ENCODE assay signal across 9 mouse cellular contexts in the genomic region with DNA sequence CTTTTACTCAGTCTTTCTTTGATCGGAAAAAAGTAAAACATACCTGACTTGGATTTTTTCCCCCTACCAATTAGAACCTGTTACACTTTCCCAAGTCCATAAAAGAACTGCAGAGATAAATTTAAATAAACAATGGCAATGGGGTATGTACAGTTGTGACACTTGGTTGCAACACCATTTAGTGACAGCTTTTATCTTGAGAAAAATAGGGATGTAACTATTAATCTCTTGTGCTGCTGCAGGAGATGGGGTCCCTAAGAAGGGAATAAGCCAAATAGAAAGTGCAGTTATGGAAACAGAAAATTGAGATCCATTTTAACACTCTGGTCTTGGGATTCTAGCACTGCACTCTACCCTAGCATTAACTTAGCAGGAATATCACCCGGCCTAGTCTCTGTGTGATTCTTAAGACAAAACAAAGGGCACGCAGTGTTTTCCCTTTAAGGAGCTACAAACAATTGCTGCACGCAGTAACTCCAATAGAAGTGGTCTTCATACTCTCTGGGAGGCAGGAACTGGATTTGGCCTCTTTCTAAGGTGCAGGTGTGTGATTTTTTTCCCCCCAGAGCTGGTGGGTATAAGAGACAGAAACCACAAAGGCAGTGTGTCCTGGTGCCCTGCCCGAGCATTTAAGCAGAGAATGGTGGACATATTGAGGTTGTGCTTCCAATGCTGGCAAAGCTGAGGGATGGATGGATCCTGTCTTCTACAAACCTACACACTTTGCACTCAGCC. TPM values are rescaled to one million over a fixed set of nuclear protein-coding genes. Genes with fewer than 3 reads are reported as not detected.
A peak's percentile ranks its signal among the peaks of the same experiment; 100 is the strongest.
DNase-seq lines count a peak whose midpoint lies in the region; ATAC-seq and TF ChIP-seq lines count a peak whose summit lies in the region.
"Had no signal": no experiment of that assay in that cellular context is flagged by ENCODE, and none has a peak within 500 bp of the region (broad histone marks: within the 10 kb centered on the region; RNA-seq: fewer than 3 reads in every experiment).

No protein-coding gene starts in this region.

- peak overlapping the region; percentile 96 for H3K4me2 ChIP-seq in lung, embryonic 15.5 days
- peak overlapping the region; percentile 95 for H3K4me2 ChIP-seq in heart, embryonic 14.5 days (ENCODE audit: low read length)
- peak overlapping the region; percentile 79 for H3K4me2 ChIP-seq in liver, embryonic 13.5 days

- no peak for TF ChIP-seq POLR2A in small intestine, adult 2 months (IDR thresholded peaks at IDR 0.05; ENCODE audit: low read depth, low read length)

- H3K4me3 ChIP-seq in lung, embryonic 15.5 days: peak overlapping the region; percentile 51
- H3K4me3 ChIP-seq in heart, embryonic 14.5 days (ENCODE audit: control insufficient read depth in 1 of 2, insufficient read depth in 1 of 2, low read depth in 1 of 2, low read length in 2 of 2): peak overlapping the region; percentile 50 to 57; a peak in 3 of 4 replicates
- H3K4me3 ChIP-seq in liver, embryonic 13.5 days (replicated peaks): peak overlapping the region; percentile 63
- H3K4me3 ChIP-seq in small intestine, adult 2 months (ENCODE audit: low read depth, low read length): peak overlapping the region; percentile 85; the same call in 1 of the 2 replicates

- no peaks in the 10 kb centered on the region for H3K9me3 ChIP-seq in lung, embryonic 15.5 days
- no peaks in the 10 kb centered on the region for H3K9me3 ChIP-seq in heart, embryonic 14.5 days (ENCODE audit: control insufficient read depth, low read length)
- no peaks in the 10 kb centered on the region for H3K9me3 ChIP-seq in liver, embryonic 13.5 days (replicated peaks)

- no peak for TF ChIP-seq CTCF in small intestine, adult 2 months (IDR thresholded peaks at IDR 0.05; ENCODE audit: extremely low read depth, insufficient read length, insufficient replicate concordance, low read depth, low read length)

- peak overlapping the region; percentile 93 for H3K27ac ChIP-seq in lung, embryonic 15.5 days
- peak overlapping the region; percentile 95 to 97; a peak in 3 of 4 replicates for H3K27ac ChIP-seq in heart, embryonic 14.5 days (replicated peaks in 1 of 2; ENCODE audit: control insufficient read depth in 1 of 2, insufficient read depth in 1 of 2, low read depth in 2 of 2, low read length in 2 of 2)
- H3K27ac ChIP-seq in liver, embryonic 13.5 days: no peak overlapping the region
- peak overlapping the region; percentile 97 for H3K27ac ChIP-seq in small intestine, adult 2 months (ENCODE audit: insufficient read depth, low read depth, low read length)

- no peak for ATAC-seq in lung, embryonic 15.5 days (ENCODE audit: borderline replicate concordance, extremely low read depth, low FRiP score, low TSS enrichment)
- ATAC-seq in heart, embryonic 14.5 days (ENCODE audit: insufficient number of reproducible peaks, insufficient read depth, low FRiP score, low read depth): no peak
- no peak for ATAC-seq in liver, embryonic 13.5 days (ENCODE audit: low read depth)
- ATAC-seq in frontal cortex, adult (ENCODE audit: low TSS enrichment): no peak

- WGBS in lung, embryonic 15.5 days: 39% methylated on average over 5 of the region's 5 CpGs
- WGBS in heart, embryonic 14.5 days: 38% methylated on average over 5 of the region's 5 CpGs
- WGBS in liver, embryonic 13.5 days (ENCODE audit: insufficient replicate concordance): 34% methylated on average over 5 of the region's 5 CpGs
- 40% methylated on average over 5 of the region's 5 CpGs for WGBS in small intestine, adult 2 months

- no peaks in the 10 kb centered on the region for H3K36me3 ChIP-seq in lung, embryonic 15.5 days
- no peaks in the 10 kb centered on the region for H3K36me3 ChIP-seq in heart, embryonic 14.5 days (ENCODE audit: control insufficient read depth, insufficient read depth, low read length)
- no peaks in the 10 kb centered on the region for H3K36me3 ChIP-seq in liver, embryonic 13.5 days
- H3K36me3 ChIP-seq in small intestine, adult 2 months (ENCODE audit: control insufficient read depth, insufficient read depth, low read length): no peaks in the 10 kb centered on the region

- peak overlapping the region; percentile 60; the same call in 1 of the 2 replicates for H3K9ac ChIP-seq in lung, embryonic 15.5 days
- peak overlapping the region; percentile 89 for H3K9ac ChIP-seq in heart, embryonic 14.5 days (ENCODE audit: low read length)
- H3K9ac ChIP-seq in liver, embryonic 13.5 days: peak overlapping the region; percentile 67; the same call in 1 of the 2 replicates

- DNase-seq in lung, postnatal 4 days: no peak
- DNase-seq in liver, embryonic 13.5 days: no peak
- no peak for DNase-seq in layer of hippocampus, postnatal 25 days (ENCODE audit: extremely low spot score in 1 of 2, low spot score in 1 of 2)
- no peak for DNase-seq in testis, postnatal 10 days (ENCODE audit: low spot score)

- no peaks in the 10 kb centered on the region for H3K27me3 ChIP-seq in lung, embryonic 15.5 days
- H3K27me3 ChIP-seq in heart, embryonic 14.5 days (ENCODE audit: control insufficient read depth, insufficient read depth, low read length): no peaks in the 10 kb centered on the region
- H3K27me3 ChIP-seq in liver, embryonic 13.5 days: peaks cover 55% of the 10 kb centered on the region
- H3K27me3 ChIP-seq in small intestine, adult 2 months (ENCODE audit: control insufficient read depth, insufficient read depth, low read length): no peaks in the 10 kb centered on the region

- H3K4me1 ChIP-seq in lung, embryonic 15.5 days: peaks cover 17% of the 10 kb centered on the region
- peaks cover 15 to 27% of the 10 kb centered on the region in 2 experiments for H3K4me1 ChIP-seq in heart, embryonic 14.5 days (ENCODE audit: control insufficient read depth in 2 of 2, insufficient read depth in 2 of 2, low read length in 2 of 2)
- H3K4me1 ChIP-seq in liver, embryonic 13.5 days (replicated peaks): peaks cover 7% of the 10 kb centered on the region
- peaks cover 3% of the 10 kb centered on the region; the same call in 1 of the 2 replicates for H3K4me1 ChIP-seq in small intestine, adult 2 months (ENCODE audit: control insufficient read depth, insufficient read depth, insufficient read length, low read length)

RNA-seq across cellular contexts. Expression of a gene that starts 20.1 kb away (rescaled TPM):
- polyA plus RNA-seq in lung, embryonic 15.5 days (2015; fragmentation: Nextera tagmentation; extraction: Ambion mirVana): 44.8 and 50.2 TPM in 2 replicates
- polyA plus RNA-seq in heart, embryonic 14.5 days (2014; fragmentation: Nextera tagmentation; extraction: Ambion mirVana): 50.9 and 54.3 TPM in 2 replicates
- 3.0 and 3.8 TPM in 2 replicates for polyA plus RNA-seq in liver, embryonic 13.5 days (2015; fragmentation: Nextera tagmentation; extraction: Ambion mirVana)
- 8.6 and 16.5 TPM in 2 replicates for polyA plus RNA-seq in small intestine, adult 2 months (2012; rRNA removed)
- total RNA-seq in layer of hippocampus, postnatal 25 days (2021): 100 to 1,000 TPM; 104 to 117 TPM

RNA-seq across cellular contexts. Expression of a gene that starts 25.4 kb away (rescaled TPM):
- polyA plus RNA-seq in lung, embryonic 15.5 days (2015; fragmentation: Nextera tagmentation; extraction: Ambion mirVana): 0.44 and 0.99 TPM in 2 replicates
- polyA plus RNA-seq in heart, embryonic 14.5 days (2014; fragmentation: Nextera tagmentation; extraction: Ambion mirVana): 0.57 and 0.59 TPM in 2 replicates
- 0.09 TPM in 1 of 2 replicates, not detected in the other for polyA plus RNA-seq in liver, embryonic 13.5 days (2015; fragmentation: Nextera tagmentation; extraction: Ambion mirVana)
- polyA plus RNA-seq in small intestine, adult 2 months (2012; rRNA removed): not detected in 2 replicates
- total RNA-seq in layer of hippocampus, postnatal 25 days (2021): 1 to 10 TPM; 7.9 to 9.2 TPM
- total RNA-seq: neutrophil, adult 5-6 weeks had no signal
